Comparison of ENCODE assay signal across 14 mouse cellular contexts in genomic region chr8:9167995-9168394, GRCm38 (mm10).
DNase-seq lines count a peak whose midpoint lies in the region; ATAC-seq and TF ChIP-seq lines count a peak whose summit lies in the region.
"Had no signal": no experiment of that assay in that cellular context is flagged by ENCODE, and none has a peak within 500 bp of the region (broad histone marks: within the 10 kb centered on the region; RNA-seq: fewer than 3 reads in every experiment).

No protein-coding gene starts in this region.

- H3K27ac ChIP-seq in kidney, adult 2 months (ENCODE audit: insufficient read depth, low read depth, low read length), result no peak overlapping the region
- no peak overlapping the region for H3K27ac ChIP-seq in kidney, embryonic 14.5 days (ENCODE audit: low read depth, low read length)
- H3K27ac ChIP-seq: gastrocnemius, adult 2 months; limb, embryonic 10.5 days; liver, embryonic 13.5 days had no signal

- DNase-seq in kidney, adult 2 months, result peak; percentile 17
- peak; percentile 19 for DNase-seq in brain, adult 2 months (ENCODE audit: low read depth, low spot score)
- DNase-seq in brain, embryonic 14.5 days (ENCODE audit: low read depth), result peak; percentile 71
- peak; percentile 31 for DNase-seq in lung, postnatal 14 days
- DNase-seq in yolk sac, embryonic 10.5 days (ENCODE audit: low spot score), result no peak
- DNase-seq in ovary, postnatal 36 days (ENCODE audit: low spot score), result no peak
- DNase-seq: cerebellum, adult 2 months; gastrocnemius, adult 2 months; layer of hippocampus, postnatal 36 days; liver, embryonic 13.5 days; thymus, postnatal 14 days had no signal

- H3K9me3 ChIP-seq in kidney, embryonic 14.5 days (ENCODE audit: control insufficient read depth, low read length), result no peaks in the 10 kb centered on the region
- H3K9me3 ChIP-seq: limb, embryonic 10.5 days; liver, embryonic 13.5 days; megakaryocyte, embryonic 14.5 days had no signal

- H3K4me2 ChIP-seq in kidney, embryonic 14.5 days (replicated peaks; ENCODE audit: low read depth, low read length), result no peak overlapping the region
- H3K4me2 ChIP-seq: liver, embryonic 13.5 days had no signal

- no peaks in the 10 kb centered on the region for H3K4me1 ChIP-seq in kidney, adult 2 months (ENCODE audit: control insufficient read depth, insufficient read depth, low read length)
- no peaks in the 10 kb centered on the region for H3K4me1 ChIP-seq in kidney, embryonic 14.5 days (ENCODE audit: control insufficient read depth, insufficient read depth, low read length)
- H3K4me1 ChIP-seq: liver, embryonic 13.5 days; megakaryocyte, embryonic 14.5 days had no signal

- WGBS in kidney, adult 2 months, result 50% methylated on average over 10 of the region's 10 CpGs
- WGBS in kidney, embryonic 14.5 days, result 65% methylated on average over 10 of the region's 10 CpGs

- no peak overlapping the region for H3K4me3 ChIP-seq in kidney, adult 2 months (ENCODE audit: insufficient read depth, low read depth, low read length)
- H3K4me3 ChIP-seq in kidney, embryonic 14.5 days (ENCODE audit: low read length), result no peak overlapping the region
- H3K4me3 ChIP-seq: gastrocnemius, adult 2 months; limb, embryonic 10.5 days; liver, embryonic 13.5 days; megakaryocyte, embryonic 14.5 days had no signal

- H3K27me3 ChIP-seq in kidney, adult 2 months (replicated peaks; ENCODE audit: control insufficient read depth, insufficient read depth, low read length), result no peaks in the 10 kb centered on the region
- H3K27me3 ChIP-seq in kidney, embryonic 14.5 days (ENCODE audit: control insufficient read depth, insufficient read depth, low read length), result no peaks in the 10 kb centered on the region; the same call in 1 of the 2 replicates
- H3K27me3 ChIP-seq: liver, embryonic 13.5 days; megakaryocyte, embryonic 14.5 days had no signal

- ATAC-seq in kidney, embryonic 14.5 days (ENCODE audit: low FRiP score, low TSS enrichment), result no peak

- no peak overlapping the region for H3K9ac ChIP-seq in kidney, embryonic 14.5 days (ENCODE audit: low read depth, low read length)
- H3K9ac ChIP-seq: liver, embryonic 13.5 days had no signal

- H3K36me3 ChIP-seq in kidney, adult 2 months (ENCODE audit: control insufficient read depth, insufficient read depth, low read length), result no peaks in the 10 kb centered on the region
- H3K36me3 ChIP-seq in kidney, embryonic 14.5 days (ENCODE audit: control insufficient read depth, insufficient read depth, low read length), result no peaks in the 10 kb centered on the region
- H3K36me3 ChIP-seq: limb, embryonic 10.5 days; liver, embryonic 13.5 days had no signal

- TF ChIP-seq POLR2A in kidney, adult 2 months (IDR thresholded peaks at IDR 0.05; ENCODE audit: low read depth, low read length), result no peak
- TF ChIP-seq POLR2A in brain, embryonic 14.5 days (IDR thresholded peaks at IDR 0.05; ENCODE audit: borderline replicate concordance, extremely low read depth, insufficient read depth, insufficient read length, poor library complexity, severe bottlenecking), result no peak

- no peak for TF ChIP-seq CTCF in kidney, adult 2 months (conservative IDR thresholded peaks at IDR 0.05; ENCODE audit: insufficient read depth, insufficient read length, low read depth, low read length)
- TF ChIP-seq CTCF in brain, embryonic 14.5 days (IDR thresholded peaks at IDR 0.05; ENCODE audit: borderline replicate concordance, extremely low read depth, insufficient read depth, insufficient read length), result no peak

Comparison
In these comparisons a context has a peak if more than half of its experiments do, and no peak if none do; other contexts are left out.
1. DNase-seq: peak in kidney, adult 2 months (single experiment), brain, adult 2 months (single experiment), brain, embryonic 14.5 days (single experiment) and lung, postnatal 14 days (single experiment); none in yolk sac, embryonic 10.5 days (single experiment) and ovary, postnatal 36 days (single experiment).